Mouse (Mus musculus) fibroblast of lung, adult 2 months (primary cell): ENCODE results near the gene Kctd5.

Experiments
- DNase-seq: peaks from one replicate; pipeline ENCODE4 v3.0.0-alpha.2; 2011; ENCODE audit warnings: low read depth

The Kctd5 gene

DNA sequence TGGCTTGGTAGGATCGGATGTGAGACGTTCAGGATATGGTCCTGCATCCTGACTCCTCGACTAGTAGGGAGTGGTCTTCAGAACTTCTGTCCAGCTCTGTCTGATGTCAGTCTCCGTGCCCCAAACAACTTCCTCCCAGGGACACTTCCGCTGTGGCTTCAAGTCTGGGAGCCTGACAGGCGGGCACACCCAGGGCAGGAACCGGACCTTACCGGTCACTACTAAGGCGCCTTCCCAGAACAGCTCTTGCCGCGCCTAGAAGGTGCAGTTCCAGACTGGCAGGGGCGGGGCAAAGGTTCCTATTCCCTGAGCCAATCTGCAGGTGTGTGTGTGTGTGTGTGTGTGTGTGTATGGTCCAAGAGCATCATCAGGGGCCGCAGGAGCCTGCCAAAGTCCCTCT is 35.9 kb downstream of the Kctd5 start:
- no peak for DNase-seq

DNA sequence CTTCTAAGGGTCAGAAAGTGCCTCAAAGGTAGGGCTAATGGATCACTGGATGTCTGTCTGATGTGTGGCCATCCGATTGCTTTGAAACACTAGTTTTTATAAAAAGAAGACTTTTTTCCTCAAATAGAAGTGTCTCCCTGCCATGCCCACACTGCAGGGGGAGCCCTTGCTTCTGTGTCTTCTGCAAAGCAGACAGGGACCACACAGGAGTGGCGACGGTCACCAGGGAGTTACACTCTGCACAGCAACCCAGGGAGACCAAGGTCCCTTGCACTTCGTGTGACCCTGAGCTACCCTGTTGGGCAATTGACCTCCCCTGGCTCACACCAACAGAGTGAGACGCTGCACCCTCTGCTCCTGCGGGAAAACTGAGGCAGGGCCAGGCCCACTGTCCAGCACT is 36.3 kb downstream of the Kctd5 start:
- DNase-seq: no peak

DNA sequence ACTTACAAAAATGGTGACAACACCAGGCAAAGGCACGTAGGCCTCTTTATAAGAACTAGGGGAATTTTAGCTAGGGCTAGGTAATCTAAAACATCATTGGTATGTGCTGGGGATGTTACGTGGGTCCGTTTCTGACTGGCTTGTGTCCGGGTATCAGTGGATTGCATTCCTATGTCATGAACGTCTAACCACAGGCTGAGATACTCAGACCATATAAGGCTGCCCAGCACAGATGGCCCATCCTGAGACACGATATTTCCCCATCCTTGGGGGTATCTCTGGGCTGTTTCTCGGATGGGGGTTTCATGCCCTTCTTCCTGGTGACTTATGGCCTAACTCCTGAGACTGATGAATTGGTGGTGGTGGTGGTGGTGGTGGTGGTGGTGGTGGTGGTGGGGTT is 38.2 kb downstream of the Kctd5 start:
- DNase-seq: peak; percentile 34

DNA sequence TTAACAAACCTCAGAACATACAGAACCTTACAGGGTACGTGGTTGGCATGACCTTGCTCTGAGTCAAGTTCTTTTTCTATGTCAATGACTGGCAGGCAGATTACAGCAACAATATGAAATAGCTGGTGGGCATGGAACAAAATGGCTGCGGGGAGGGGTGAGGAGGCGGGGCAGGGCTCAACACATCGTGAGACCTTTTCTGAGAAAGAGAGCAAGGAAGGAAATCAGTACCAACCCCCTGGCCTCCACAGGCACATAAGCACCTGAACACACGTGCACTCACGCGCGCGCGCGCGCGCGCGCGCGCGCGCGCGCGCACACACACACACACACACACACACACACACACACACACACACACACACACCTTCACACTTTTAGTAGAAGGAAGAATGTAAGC is 42.7 kb downstream of the Kctd5 start:
- no peak for DNase-seq

DNA sequence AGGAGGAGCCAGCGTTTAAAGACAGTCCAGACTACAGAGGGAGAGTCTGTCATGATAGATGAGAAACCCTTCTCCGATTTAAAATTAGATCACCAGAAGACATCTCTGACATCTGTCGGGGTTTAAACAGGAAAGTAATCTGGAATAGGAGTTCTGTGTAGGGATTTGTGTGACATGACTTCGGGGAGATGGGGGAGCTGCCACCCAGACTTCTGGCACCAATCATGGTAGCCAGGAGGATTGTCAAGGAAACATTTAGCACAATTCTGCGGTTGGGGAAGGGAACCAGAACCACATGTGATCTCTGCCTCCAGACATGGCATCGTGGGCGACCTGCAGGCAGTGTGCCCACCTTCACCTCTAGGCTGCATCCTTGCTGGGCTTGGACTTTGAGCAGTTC is 43.8 kb downstream of the Kctd5 start:
- DNase-seq: no peak

DNA sequence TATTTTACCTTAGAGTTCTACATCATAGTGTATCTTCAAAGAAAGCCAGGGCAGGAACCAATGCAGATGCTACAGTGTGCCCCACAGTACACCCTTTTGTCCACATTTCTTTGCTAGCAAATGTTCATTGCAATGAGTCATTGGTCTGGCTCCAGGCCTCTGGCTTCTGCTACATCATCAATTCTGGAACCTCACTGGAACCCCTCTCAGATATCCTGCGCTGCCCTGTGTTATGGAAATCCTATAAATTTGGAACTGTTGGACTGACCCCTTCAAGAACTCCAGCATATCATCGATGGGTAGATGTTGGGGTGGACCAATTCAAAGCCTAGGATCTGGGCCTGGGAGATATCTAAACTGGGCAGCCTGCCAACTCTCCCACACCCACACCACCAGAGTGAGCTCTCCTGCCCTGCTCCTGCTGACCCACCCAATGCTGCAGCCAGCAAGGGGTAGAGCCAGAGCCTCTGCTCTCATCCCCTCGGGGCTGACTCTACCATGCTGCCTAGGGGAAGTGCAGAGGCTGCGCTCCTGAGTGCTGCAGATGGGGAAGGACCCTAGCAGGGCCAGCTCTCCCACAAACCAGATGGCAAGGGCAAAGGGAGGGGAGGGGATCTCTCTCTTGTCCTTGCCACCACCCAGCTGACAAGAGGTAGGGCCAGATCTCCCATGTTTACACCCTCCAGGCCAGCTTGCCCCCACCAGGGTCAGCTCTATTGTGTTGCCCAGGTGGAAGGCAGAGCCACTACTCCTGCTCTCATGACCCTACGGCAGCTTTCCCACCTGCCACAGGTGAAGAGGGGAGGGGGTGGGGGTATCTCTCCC is 51.7 kb downstream of the Kctd5 start:
- DNase-seq: peak; percentile 64

DNA sequence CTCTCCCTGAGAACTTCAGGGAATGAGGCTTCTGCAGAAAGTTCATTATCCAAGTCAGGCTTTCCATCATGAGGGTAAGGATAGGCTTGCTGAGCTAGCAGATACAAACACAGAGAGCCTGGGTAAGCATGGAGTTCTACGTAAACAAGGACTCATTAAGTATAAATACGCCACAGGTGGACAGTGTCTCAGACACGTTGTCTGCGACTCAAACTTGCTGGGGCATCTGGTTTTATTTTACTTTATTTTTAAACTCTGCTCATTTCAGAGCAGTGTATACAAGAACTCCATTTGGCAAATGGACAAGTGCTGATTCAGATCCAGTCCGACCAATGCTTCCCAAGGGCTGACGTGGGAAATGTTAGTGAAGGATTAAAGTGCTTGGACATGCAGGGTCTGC is 52.6 kb downstream of the Kctd5 start:
- DNase-seq: peak; percentile 88

DNA sequence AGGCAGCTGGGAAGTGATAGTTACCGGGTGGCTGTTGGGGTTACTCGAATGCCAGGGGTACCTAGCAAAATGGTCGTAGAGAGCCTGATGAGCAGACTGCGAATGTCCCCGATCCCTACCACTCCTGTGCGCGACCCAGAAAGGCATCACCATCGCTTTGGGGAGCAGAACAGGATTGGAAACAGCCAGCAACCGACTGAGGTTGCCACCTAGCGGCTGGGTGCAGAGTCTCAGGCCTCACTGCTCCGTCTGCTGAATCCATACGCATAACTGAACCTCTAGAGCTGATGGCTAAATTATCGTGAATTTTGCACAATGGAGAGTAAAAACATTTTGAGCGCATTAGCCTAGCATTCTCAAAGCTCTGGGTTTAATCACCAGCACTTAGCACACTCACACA is 57.6 kb downstream of the Kctd5 start:
- DNase-seq: no peak

DNA sequence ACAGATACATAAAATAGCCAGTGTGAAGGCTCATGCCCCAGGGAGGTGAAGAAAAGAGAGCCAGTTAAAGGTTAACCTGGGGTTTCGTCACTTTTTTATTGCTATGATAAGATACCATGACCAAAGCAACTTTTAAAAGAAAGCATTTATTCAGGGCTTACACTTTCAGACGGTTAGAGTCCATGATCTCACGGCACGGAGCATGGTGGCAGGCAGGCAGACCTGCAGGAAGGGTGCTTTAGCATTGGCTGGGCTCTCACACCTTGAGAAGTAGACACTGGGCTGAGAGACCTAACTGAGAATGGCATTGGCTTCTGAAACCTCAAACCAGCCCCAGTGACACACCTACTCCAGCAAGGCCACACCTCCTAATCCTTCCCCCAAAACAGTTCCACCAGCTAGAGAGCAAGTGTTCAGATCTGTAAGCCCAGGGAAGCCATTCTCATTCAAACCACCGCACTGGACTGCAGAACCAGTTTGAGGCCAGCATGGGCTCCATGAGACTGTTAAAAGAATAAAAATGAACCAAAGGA is 58.8 kb downstream of the Kctd5 start:
- DNase-seq: no peak

DNA sequence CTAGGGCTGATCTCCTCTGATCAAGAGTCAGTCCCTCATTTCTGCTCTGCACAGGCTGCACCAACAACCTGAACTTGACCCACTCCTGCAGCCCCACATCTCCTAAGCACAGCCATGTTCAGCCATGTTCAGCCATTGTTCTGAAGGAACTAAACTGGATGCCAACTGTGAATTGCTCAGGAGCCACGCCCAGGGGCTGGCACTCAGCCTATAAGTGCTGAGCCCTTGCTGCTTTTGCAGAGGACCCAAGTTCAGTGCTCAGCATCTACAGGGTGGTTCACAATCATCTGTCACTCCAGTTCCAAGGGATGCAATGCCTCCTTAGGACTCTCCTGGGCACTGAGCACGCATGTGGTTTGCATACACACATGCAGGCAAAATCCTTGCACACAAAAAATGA is 60.4 kb downstream of the Kctd5 start:
- no peak for DNase-seq

DNA sequence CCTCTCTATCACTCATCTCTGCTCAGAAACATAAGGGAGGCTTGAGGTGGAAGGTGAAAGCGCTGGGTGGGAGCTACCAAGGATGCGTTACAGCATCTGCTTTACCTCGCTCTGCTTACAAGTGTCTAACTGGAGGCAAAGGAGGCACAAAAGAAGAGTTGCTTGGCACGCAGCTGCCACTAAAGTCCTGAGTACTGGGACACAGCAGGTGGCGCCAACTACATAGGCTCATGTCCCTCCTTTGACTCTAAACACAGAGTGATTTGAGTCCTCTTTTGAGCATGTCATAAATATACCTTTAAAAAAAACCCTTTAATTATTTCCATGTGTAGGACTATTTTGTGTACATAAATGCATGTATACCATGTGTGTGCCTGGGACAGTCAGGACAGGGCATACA is 63.7 kb downstream of the Kctd5 start:
- no peak for DNase-seq

DNA sequence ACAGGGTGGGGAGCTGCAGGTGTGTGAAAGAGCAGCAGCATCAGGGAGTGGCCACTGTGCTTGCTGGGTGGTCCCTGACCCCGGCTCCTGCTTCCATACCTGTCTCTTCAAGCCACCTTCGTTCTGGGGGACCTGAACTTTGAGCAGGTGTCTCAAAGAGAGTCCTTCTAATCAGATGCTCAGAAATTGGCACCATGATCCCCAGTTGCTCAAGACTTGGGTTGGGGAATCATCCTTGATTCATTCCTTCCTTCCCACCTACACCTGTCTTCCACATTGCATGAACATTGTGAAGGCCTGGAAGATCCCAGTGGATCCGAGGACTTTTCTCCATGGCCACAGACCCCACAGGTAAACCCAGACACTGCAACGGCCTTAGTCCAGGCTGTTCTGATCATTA is 65.2 kb downstream of the Kctd5 start:
- DNase-seq: no peak

DNA sequence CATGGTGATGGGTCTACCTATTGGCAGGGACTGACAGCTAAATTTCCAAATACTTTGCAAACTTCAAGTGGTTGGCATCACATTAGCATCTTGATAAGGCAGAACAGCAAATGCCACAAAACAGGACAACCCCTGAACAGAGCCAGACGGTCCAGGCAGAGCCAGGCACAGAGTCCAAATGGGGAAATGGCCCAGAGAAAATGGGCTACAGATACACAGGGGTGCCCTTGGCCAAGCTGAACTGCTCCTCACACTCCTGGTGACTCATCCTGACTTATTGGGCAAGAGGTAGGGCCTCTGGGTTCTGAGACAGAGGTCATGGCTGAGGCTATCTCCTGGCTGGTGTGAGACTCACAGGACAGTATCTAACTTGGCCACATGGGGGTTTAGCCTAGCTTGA is 65.9 kb downstream of the Kctd5 start:
- no peak for DNase-seq

DNA sequence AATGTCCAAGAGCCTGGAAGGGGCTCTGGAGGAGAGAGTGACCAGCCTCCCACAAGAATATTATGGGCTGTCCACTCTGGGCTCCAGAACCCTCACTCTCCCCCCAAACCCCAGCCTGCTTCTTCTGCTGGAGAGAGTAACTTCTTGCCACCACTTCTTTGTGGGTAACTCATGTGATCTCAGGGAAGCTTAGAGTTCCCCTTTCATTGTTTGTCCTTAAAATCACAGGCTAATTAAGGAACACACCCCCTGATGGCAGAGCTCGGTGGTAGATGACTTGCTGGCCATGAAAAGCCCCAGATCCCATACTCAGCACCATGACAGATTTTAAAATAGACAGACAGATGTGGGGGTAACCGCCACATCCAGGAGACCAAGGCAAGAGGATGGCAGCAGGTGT is 66.4 kb downstream of the Kctd5 start:
- DNase-seq: no peak

DNA sequence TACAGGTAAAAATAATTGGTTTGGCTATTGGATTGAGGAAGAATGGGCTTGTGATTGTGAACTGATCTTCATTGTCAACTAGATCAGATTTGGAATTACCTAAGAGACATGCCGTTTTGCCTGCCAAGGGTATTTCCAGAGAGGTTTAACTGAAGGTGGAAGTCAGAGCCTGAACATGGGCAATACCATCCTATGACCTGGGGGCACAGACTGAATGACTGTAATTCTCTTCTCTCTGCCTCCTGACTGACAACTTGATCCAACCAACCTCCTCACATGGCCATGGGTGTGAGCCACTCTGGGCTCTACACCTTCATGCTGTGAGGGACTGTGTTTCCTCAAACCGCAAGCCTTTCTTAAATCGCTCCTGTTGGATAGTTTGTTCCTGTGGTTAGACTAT is 68.2 kb downstream of the Kctd5 start:
- no peak for DNase-seq

DNA sequence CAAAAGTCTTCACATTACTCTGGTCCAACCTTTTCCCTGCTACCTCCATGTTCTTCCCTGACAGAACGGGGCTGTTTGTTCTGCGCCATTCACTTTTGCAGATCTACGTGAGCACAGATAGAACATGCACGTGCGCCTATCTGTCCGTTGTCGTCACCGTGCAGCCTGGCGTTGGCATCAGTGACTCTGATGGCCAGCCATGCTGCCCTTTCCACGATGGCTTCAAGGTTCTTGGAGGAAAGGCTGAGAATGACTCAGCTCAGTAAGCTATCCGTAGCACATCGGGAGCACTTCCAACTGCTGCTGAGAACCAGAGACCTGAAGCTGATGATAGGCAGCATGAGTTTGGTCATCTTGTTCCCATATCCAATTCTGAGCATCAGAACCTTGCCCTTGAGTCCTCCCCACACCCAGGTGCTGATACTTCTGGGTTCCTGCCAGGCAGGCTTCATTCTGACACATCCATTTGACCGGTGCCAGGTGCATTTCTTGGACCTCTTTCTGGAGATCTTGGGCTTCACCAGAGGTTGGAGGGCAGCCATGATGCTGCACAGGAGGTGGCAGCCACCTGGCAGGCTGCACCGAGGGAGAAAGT is 69.1 kb downstream of the Kctd5 start:
- no peak for DNase-seq

DNA sequence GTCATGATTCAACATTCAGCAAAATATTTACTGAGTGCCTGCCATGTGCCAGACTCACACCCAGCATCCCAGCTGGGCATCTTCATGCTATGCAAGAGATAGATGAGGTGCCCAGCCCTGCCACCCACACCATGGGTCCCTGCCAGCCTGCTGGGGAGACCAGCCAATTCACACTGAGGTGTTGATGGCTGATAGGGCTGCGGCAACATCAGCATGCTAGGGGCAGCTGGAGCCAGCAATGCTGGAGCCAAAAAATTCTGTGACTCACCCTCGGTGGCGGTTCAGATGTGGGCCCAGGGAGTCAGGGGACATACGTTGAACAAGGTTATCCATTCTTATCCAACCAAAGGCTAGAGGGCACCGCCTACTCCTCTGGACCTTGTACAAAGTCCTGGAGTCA is 72.9 kb downstream of the Kctd5 start:
- peak; percentile 95 for DNase-seq

DNA sequence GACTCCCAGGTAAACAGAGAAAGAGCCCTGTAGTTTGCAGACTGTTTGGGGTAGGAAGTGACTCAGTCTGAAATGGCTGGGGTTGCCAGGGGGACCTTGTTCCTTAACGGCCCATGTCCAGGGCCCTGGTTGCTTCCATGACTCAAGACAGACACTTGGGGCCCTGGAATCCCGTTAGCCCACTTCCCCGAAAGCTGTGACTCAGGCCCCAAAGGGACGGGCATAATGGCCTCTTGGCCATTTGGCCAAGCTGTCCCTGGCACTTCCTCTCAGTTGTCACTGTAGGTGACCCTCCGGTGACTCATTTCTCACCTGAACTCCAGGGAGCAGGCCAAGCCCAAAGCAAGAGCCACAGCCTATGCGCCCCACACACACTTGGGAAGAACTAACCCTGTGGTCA is 74.9 kb downstream of the Kctd5 start:
- no peak for DNase-seq

DNA sequence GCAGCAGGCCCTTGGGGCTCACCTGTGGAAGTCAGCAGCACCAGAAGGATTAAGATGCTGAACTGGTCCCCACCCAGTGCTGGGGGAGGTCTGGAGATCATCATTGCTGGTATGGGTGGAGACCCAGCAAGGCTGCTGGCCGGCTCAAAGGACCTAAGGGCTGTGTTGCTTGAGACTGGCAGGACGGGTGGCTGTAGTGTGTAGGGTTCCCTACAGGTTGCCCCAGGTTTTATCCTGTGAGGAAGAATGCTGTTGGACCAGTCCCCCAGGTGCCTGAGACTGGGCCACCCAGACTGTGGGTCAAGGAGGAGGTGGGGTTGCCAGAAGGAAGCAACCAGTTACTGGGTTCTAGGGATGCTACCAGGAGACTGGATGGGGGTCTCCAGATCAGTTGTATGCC is 75.4 kb downstream of the Kctd5 start, which contains the start of gene Prss22:
Gene Prss22, minus strand, starts transcription at position 200 of the 400 bp plus-strand sequence.
- DNase-seq: no peak
